Mouse (Mus musculus) kidney, postnatal 0 days (tissue): ENCODE measurements around the gene Fam170b. TPM values are rescaled to one million over a fixed set of nuclear protein-coding genes. Genes with fewer than 3 reads are reported as not detected.
A peak's percentile ranks its signal among the peaks of the same experiment; 100 is the strongest.

Source experiments
- ATAC-seq: fragments of 200-750 bp; cut with Nextera tagmentation; replicated peaks from 2 replicates; pipeline ENCODE4 v1.8.0; 2017; ENCODE audit warnings: low read depth, moderate number of reproducible peaks, moderate TSS enrichment, moderate library complexity; ENCODE audit not compliant: low FRiP score
- DNase-seq: peaks from one replicate; pipeline ENCODE4 v3.0.0-alpha.2; 2016; ENCODE audit warnings: low spot score
- H3K27ac ChIP-seq: fragments of 300-500 bp; sonication (generic); 2 replicates; pipeline ENCODE4 v1.5.1; 2014; ENCODE audit warnings: mild to moderate bottlenecking
- H3K27me3 ChIP-seq: fragments of 300-500 bp; sonication (generic); 2 replicates; pipeline ENCODE4 v1.6.1; 2014; ENCODE audit warnings: low read length, mixed read lengths; ENCODE audit not compliant: insufficient read depth
- H3K36me3 ChIP-seq: fragments of 300-500 bp; sonication (generic); 2 replicates; pipeline ENCODE4 v1.6.1; 2014; ENCODE audit warnings: low read length, mixed read lengths; ENCODE audit not compliant: insufficient read depth
- H3K4me1 ChIP-seq: fragments of 300-500 bp; sonication (generic); replicated peaks from 2 replicates; pipeline ENCODE4 v1.6.1; 2014; ENCODE audit warnings: antibody characterized with exemption, low read length, mixed read lengths; ENCODE audit not compliant: insufficient read depth
- H3K4me2 ChIP-seq: fragments of 300-500 bp; sonication (generic); 2 replicates; pipeline ENCODE4 v1.6.1; 2014; ENCODE audit warnings: mild to moderate bottlenecking, low read length, moderate library complexity, mixed read lengths
- H3K4me3 ChIP-seq: fragments of 300-500 bp; sonication (generic); replicated peaks from 2 replicates; pipeline ENCODE4 v1.5.1; 2014; ENCODE audit warnings: low read depth, low read length
- H3K9ac ChIP-seq: fragments of 300-500 bp; sonication (generic); 2 replicates; pipeline ENCODE4 v1.6.1; 2014; ENCODE audit warnings: low read depth, low read length
- H3K9me3 ChIP-seq: fragments of 300-500 bp; sonication (generic); replicated peaks from 2 replicates; pipeline ENCODE4 v1.6.1; 2016; ENCODE audit warnings: low read length, inconsistent platforms, mixed read lengths
- CTCF ChIP-seq: IDR thresholded peaks from 2 replicates; pipeline ENCODE4 v1.5.1; 2016; ENCODE audit warnings: antibody characterized with exemption, low read depth, mild to moderate bottlenecking, moderate library complexity
- WGBS: fragments of 180-500 bp; shearing (Covaris S2); extraction: QIAGEN DNeasy Blood & Tissue Kit; methylation state at CpG from one replicate; pipeline ENCODE4 v1.1.7; 2014; 5-methylcytosine and 5-hydroxymethylcytosine counted together
- polyA plus RNA-seq: library from polyadenylated mRNA; unstranded; fragments of >200 nt; fragmentation: Nextera tagmentation; extraction: Ambion mirVana; gene quantifications from 2 replicates; pipeline ENCODE4 v1.2.1, GENCODE M21; 2015

The Fam170b gene
- 0.04 and 0.09 TPM in 2 replicates for polyA plus RNA-seq

- TF ChIP-seq CTCF: no peak
These were observed at the start of gene Fam170b for GRCm38 (mm10) chr14:32833847-32834246. Fam170b (plus strand) TSS chr14:32833962.

GRCm38 (mm10) chr14:32784130-32784747 is 49.5 kb upstream of the Fam170b start:
- DNase-seq (no peak), ATAC-seq (no peak)
- H3K4me1 ChIP-seq: no peaks in the 10 kb centered on the region
- no peak overlapping the region for H3K9ac ChIP-seq
- H3K4me2 ChIP-seq: no peak overlapping the region
- H3K27ac ChIP-seq: no peak overlapping the region
- no peaks in the 10 kb centered on the region for H3K27me3 ChIP-seq
- H3K36me3 ChIP-seq: no peaks in the 10 kb centered on the region
- no peak for TF ChIP-seq CTCF
- no peak overlapping the region for H3K4me3 ChIP-seq
- WGBS: 56% methylated on average over 12 of the region's 12 CpGs
- H3K9me3 ChIP-seq: no peaks in the 10 kb centered on the region

More at GRCm38 (mm10) chr14:32833847-32834246, at the start of gene Fam170b:
- ATAC-seq (no peak), DNase-seq (no peak)
- Histone ChIP-seq H3K4me2 (no peak within 1 kb of the TSS), H3K36me3 (no peaks in the 10 kb centered on the region), H3K4me1 (no peaks in the 10 kb centered on the region), H3K27me3 (no peaks in the 10 kb centered on the region), H3K9me3 (no peaks in the 10 kb centered on the region), H3K4me3 (no peak within 1 kb of the TSS), H3K9ac (no peak within 1 kb of the TSS), H3K27ac (no peak within 1 kb of the TSS)
- WGBS: 67% methylated on average over 8 of the region's 8 CpGs

- Histone ChIP-seq H3K4me2 (no peak overlapping the region), H3K36me3 (no peaks in the 10 kb centered on the region), H3K27ac (no peak overlapping the region), H3K9ac (no peak overlapping the region), H3K9me3 (no peaks in the 10 kb centered on the region), H3K4me3 (no peak overlapping the region), H3K4me1 (no peaks in the 10 kb centered on the region), H3K27me3 (no peaks in the 10 kb centered on the region)
- TF ChIP-seq CTCF: no peak
- DNase-seq: no peak
- ATAC-seq: no peak
- 81% methylated on average over 4 of the region's 4 CpGs for whole genome bisulfite sequencing
These were observed 49.0 kb upstream of the Fam170b start for GRCm38 (mm10) chr14:32784748-32785134.

GRCm38 (mm10) chr14:32785556-32786130 is 48.1 kb upstream of the Fam170b start, which contains the start of gene Tmem273:
Tmem273 (plus strand) TSS chr14:32785963.
- no peak within 1 kb of the TSS for H3K4me2 ChIP-seq
- H3K9ac ChIP-seq: no peak within 1 kb of the TSS
- no peaks in the 10 kb centered on the region for H3K9me3 ChIP-seq
- H3K4me3 ChIP-seq: no peak within 1 kb of the TSS
- WGBS: 75% methylated on average over 3 of the region's 3 CpGs
- no peaks in the 10 kb centered on the region for H3K27me3 ChIP-seq
- no peak for TF ChIP-seq CTCF
- DNase-seq: no peak
- no peaks in the 10 kb centered on the region for H3K4me1 ChIP-seq
- no peaks in the 10 kb centered on the region for H3K36me3 ChIP-seq
- no peak for ATAC-seq
- H3K27ac ChIP-seq: no peak within 1 kb of the TSS

GRCm38 (mm10) chr14:32787691-32788090 is 46.1 kb upstream of the Fam170b start:
- no peak overlapping the region for H3K27ac ChIP-seq
- no peak for TF ChIP-seq CTCF
- H3K4me2 ChIP-seq: no peak overlapping the region
- H3K36me3 ChIP-seq: no peaks in the 10 kb centered on the region
- H3K4me3 ChIP-seq: no peak overlapping the region
- 51% methylated on average over 5 of the region's 5 CpGs for WGBS
- ATAC-seq (no peak), DNase-seq (peak; percentile 42)
- H3K4me1 ChIP-seq: no peaks in the 10 kb centered on the region
- no peak overlapping the region for H3K9ac ChIP-seq
- no peaks in the 10 kb centered on the region for H3K27me3 ChIP-seq
- no peaks in the 10 kb centered on the region for H3K9me3 ChIP-seq

GRCm38 (mm10) chr14:32796375-32796774 is 37.4 kb upstream of the Fam170b start:
- TF ChIP-seq CTCF: no peak
- Histone ChIP-seq H3K9me3 (no peaks in the 10 kb centered on the region), H3K4me2 (no peak overlapping the region), H3K27me3 (no peaks in the 10 kb centered on the region), H3K4me1 (no peaks in the 10 kb centered on the region), H3K4me3 (no peak overlapping the region), H3K9ac (no peak overlapping the region), H3K27ac (no peak overlapping the region), H3K36me3 (no peaks in the 10 kb centered on the region)
- DNase-seq (no peak), ATAC-seq (no peak)
- 75% methylated on average over 8 of the region's 8 CpGs for WGBS

- Histone ChIP-seq H3K36me3 (no peaks in the 10 kb centered on the region), H3K4me2 (no peak overlapping the region), H3K9ac (no peak overlapping the region), H3K27me3 (no peaks in the 10 kb centered on the region), H3K27ac (no peak overlapping the region), H3K4me3 (no peak overlapping the region), H3K9me3 (no peaks in the 10 kb centered on the region), H3K4me1 (no peaks in the 10 kb centered on the region)
- ATAC-seq (no peak), DNase-seq (no peak)
- no peak for TF ChIP-seq CTCF
- WGBS: 80% methylated on average over 2 of the region's 2 CpGs
These were observed 36.0 kb upstream of the Fam170b start for GRCm38 (mm10) chr14:32797803-32798202.
